Mouse (Mus musculus) thymus, postnatal 0 days (tissue): ENCODE measurements around the gene Tgm2. TPM values are rescaled to one million over a fixed set of nuclear protein-coding genes. Genes with fewer than 3 reads are reported as not detected.

ENCODE experiments used
- DNase-seq: peaks from one replicate; pipeline ENCODE4 v3.0.0-alpha.2; 2015; ENCODE audit warnings: low spot score
- polyA plus RNA-seq: library from polyadenylated mRNA; unstranded; fragments of >200 nt; fragmentation: Nextera tagmentation; extraction: Ambion mirVana; gene quantifications from 2 replicates; pipeline ENCODE4 v1.2.1, GENCODE M21; 2015

The Tgm2 gene
- 8.5 and 9.0 TPM in 2 replicates for polyA plus RNA-seq

DNA sequence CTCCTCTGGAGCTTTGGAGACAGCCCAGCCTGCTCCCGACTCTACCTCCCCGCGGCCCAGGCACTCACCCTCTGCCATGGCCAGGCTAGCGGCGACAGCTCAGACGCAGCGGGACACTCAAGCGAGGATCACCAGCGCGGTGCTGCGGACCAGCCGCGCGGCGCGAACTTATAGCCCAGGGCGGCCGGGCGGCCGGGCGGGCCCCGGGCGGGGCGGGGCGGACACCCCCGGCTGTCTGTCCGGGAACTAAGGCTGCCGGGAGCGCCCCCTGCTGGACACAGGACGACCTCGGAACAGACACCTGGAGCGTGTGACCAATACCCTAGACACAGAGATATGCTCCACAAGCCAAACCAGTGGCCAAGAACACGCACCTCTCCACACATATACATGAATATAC, at the start of gene Tgm2:
Tgm2 (minus strand) TSS at position 214 of the 400 bp plus-strand sequence.
- peak; percentile 76 for DNase-seq

DNA sequence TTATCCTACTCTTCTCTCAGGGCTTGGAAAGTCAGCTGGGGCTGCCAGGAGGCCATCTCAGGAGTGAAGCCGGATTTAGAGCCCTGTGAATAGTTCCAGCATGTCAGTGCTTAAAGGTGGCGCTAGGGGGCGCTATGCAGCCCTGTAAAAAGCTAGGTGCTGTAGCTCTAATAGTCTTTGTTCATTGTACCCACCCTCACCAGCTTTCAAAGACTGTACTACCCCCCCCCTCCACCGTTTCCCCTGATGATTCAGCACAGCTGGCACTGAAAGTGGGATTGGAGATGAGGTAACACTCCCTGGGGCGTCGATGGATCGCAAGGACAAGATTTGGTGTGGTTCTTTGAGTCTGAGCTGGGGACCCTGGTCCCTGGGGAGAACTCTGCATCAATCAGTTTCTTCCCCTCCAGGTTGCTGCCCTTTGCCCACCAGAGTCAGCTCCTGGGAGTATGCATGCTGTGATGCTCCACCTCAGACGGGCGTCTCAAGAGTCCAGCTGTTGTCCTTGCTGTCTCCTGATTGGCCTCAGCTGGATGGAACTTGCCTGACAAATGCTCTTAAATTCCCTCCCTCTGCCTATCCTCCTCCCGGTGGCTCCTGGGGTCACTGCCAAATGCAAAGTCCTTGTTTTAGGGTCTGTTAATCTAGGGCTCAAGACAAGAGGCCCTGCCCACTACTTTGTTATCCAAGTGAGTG, 48.9 kb upstream of the Tgm2 start:
- DNase-seq = peak; percentile 63

DNA sequence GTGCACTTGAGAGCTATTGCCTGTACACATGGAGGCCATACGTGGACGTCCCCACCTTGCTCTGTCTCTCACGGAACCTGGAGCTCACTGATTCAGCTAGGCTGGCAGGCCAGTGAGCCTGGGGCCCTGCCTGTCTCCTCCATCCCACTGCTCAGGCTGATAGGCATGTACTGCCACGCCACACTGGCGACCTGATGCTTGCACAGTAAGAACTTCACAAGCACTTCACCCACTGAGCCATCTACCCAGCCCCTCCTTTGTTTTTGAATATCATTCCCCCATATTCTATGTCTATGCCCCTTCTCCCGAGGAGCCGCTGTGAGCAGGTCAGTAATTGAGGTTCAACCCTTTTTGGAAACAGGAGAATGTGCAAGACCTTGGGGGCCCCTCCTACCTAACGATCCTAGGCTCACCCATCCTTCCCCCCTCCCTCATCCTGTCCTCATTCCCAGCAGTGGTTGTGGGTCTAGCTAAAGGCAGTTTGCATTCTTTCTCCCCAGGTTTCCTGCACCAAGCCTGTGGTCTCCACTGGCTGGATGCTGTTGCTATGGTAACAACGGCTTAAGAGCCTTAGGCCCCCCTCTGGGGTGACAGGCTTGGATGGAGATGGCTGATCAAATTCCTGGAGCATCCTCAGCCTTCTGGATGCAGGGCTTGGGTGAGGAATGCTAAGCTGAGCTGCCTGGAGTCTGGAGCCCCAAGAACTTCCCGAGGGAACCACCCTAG, 47.5 kb upstream of the Tgm2 start:
- no peak for DNase-seq

DNA sequence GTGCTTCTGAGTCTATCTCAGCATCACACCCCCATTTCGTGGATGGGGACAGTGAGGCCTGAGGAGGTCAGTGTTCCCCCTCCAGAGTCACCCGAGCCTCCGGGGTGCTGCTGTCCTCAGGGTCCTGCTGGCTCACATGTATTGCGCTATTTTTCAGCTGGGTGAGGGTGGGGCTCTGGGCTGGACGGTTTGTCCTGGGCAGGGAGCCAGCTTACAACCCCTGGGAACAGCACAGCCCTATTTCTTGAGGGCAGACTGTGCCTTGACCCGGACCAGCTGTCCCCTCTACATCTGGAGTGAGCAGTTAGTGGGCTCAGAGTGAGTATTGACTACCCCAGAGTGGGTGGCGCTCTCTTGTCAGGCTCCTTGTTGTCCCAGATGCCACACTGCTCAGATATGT, 44.9 kb upstream of the Tgm2 start:
- DNase-seq = no peak

DNA sequence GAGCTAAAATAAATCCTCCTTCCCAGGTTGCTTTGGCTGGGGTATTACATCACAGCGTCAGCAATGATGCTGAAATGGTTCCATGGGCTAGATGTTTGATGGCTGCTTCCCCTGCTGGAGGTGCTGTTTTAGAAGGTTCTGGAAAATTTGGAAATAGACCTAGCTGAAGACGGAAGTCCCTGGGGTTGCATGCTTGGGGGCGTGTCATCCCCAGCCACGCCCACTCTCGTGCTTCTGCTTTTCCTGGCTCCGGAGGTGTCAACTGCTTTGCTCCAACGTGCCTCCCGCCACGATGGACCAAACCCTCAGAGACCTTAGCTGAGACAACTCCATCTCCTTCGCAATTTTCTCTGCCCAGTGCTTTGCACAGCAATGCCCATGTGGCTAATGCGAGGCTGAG, 43.2 kb upstream of the Tgm2 start:
- no peak for DNase-seq

DNA sequence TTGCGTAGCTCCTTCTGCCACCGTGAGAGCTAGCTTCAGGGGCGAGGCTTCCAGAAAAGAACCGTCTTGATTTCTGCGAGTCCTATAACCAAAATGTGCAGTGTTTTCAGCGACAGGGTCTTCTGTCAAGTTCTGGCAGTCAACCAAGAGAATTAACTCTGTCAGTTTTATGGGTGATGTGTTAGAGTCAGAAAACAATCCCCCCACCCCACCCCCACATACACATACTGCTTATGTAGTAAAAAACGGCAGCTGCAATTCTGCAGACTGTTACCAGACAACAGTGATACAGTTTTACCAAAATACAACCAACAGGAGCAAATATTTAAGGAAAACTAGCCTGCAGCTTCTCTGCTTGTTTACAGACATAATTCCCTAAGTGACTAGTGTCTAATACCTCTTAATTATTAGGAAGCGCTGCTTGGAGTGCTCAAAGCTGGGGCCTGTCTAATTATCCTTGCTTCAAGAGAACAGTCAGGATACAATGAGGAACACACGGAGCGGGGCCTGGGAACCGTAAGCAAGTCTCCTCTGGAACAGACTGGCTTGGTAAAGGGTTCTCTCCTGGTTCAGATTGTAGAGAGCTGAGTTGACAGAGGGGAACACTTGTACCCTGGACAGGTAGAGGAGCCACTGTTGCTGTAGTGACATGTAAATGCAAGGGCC, 40.1 kb upstream of the Tgm2 start:
- DNase-seq = no peak

DNA sequence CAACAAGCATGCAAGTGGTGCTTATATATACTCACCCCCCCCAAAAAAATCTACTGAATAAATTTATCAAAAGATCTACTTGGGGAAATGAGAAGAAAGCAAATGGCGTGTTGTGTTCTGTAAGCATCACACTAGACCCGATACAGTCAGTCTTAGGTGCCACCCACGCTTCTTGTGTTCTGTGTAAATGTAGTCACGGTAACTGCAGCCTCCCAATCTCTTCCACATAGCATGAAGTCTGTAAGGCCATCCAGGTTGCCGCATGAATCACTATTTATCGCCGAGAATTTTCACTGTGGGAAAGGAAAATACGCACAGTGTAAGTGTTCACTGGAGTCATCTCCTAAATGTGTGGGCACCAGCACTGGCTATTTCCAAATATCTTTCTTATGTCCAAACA, 37.0 kb upstream of the Tgm2 start:
- no peak for DNase-seq

DNA sequence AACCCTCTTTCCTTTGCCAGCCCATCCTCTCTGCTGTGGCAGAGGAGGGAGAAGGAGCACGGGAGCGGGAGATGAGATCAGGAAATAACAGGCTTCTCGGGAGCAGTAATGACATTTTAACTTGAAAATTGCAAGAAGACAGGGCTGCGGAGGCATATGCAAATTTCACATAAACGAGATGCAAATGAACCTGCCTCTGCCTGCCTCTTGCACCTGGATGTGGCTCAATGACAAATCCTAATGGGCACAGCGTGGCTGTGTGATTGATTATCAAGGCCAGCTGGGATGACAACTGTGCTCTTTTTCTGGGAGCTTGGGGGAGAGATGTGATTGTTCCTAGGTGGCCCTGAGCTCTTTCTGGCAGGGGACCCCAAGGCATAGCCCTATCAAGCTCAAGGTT, 35.7 kb upstream of the Tgm2 start:
- DNase-seq = no peak

DNA sequence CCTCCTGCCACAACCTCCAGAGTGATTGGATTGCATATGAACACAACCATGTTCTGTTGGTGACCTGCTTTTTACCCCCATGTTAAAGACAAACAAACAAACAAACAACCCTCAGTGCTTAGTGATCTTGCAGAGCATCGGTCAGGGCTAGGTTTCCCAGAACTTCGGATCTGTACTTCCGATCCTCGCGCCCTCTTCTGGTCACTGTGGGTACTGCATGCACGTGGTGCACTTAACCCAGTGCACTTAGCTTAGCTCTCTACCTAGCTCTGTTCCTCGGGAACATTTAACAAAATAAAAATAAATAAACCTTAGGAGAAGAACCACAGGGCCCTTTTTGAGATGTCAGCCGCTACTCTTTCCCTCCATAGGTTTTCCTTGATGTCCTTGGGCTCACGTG, 34.6 kb upstream of the Tgm2 start:
- peak; percentile 50 for DNase-seq

DNA sequence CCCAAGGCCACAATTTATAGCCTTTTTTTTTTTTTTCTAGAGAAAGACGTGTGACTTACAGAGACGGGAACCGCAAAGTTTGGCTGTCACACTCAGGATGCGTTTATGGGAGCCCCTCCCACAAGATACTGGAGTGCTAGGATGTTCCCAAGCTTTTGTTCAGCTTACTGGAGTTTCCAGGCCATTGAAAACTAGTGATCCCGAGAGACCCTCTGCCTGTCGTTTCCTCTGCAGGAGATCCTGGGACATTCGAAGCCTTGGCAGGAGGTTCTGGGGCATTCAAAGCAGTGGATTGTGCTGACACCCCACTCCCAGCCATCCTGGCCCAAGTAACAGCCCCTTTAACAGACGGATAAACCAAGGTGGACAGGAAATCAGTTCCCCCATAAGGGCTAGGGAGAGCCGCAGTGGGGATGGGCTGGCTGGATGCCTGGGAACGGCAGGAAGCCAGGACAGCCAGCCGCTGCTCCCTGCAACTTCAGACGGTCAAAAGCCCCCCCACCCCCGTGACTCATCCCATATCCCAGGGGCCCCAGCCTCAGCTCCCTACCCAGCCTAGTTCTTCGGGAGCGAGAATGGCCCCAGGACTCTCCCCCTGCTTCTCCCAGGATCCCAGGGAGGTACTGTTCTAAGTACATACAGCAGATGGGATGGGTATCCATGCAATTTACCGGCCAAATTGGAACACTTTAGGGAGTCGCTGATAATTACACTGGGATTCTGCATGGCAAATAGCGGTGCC, 33.3 kb upstream of the Tgm2 start:
- DNase-seq = no peak

DNA sequence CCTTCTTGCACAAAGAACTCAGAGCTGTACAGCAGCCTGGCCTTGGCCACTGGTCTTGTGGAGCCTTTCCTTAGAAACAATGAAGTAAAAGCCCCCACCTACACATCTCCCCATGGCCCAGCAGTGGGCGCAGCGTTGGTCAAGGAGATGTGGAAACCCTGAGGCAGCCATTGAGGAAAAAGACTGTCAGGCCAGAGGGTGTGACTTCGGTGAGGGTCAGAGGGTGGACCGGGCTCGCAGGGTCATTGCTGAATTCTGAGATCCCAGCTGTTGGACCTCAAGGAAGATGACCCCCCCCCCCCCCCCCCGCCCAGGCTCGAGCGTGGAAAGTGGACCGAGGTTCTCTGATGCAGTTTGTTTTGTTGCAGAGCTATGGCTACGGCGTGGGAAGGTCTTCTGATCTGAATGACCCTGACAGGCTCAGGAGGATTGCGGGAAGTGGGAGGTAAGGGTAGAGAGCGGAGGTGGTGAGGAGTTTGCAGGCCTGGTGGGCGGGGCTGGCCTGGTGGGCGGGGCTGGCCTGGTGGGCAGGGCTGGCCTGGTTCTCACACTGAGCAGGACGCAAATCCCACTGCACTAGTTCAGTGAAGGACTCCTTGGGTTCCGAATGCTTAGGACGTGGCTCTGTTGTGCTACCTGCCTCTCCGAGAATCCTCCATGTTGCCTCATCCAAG, 32.6 kb upstream of the Tgm2 start:
- peak; percentile 46 for DNase-seq

DNA sequence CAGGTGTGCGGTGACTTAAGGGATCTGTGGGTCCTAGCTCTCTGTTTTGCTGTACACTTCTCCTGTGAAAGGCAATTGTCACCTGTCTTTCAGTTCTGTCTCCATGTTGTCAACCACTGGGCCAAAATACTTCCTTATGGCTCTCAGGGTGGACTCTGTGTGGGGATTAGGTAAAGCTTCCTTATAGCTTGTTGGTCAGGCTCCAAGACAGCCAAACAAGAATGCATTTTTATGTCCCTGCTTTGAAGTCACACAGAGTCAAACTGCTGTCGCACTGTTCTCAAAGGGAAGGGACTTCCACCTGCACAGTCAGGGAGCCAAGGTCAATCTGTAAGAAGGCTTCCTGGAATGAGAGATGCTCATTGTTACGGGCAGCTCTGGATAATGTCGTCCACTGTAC, 31.9 kb upstream of the Tgm2 start:
- no peak for DNase-seq

DNA sequence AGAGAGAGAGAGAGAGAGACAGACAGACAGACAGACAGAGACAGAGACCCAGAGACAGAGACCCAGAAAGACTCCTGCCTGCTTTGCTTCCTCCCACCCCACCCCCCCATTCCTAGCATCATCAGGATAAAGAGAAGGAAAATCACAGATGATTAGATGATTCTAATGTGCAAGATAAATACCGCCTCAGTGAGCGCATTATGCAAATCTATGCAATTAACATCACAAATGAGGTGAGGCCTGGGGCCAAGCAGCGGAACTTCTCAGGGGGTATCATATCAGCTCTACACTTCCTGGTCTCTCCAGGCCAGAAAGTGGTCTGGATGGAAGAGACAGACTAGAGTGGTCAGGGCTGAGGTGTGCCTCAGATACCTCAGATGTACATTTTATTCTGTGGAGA, 31.3 kb upstream of the Tgm2 start:
- DNase-seq = no peak

DNA sequence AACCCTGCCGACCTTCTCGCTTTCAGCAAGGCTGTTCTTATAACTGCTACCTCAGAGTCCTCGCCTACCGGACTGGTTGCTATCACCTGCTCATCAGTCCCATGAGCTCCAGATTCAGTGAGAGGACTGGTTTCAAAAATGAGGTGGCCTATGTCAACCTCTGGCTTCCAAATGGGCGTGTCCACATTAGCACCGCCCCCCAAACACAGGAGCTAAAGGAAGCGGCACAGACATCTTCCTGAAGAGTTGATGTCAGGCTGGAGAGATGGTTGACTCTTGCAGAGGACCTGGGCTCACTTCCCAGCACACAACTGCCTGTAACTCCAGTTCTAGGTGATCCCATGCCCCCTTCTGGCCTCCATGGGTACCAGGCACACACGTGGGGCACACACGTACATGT, 30.5 kb upstream of the Tgm2 start:
- DNase-seq = no peak

DNA sequence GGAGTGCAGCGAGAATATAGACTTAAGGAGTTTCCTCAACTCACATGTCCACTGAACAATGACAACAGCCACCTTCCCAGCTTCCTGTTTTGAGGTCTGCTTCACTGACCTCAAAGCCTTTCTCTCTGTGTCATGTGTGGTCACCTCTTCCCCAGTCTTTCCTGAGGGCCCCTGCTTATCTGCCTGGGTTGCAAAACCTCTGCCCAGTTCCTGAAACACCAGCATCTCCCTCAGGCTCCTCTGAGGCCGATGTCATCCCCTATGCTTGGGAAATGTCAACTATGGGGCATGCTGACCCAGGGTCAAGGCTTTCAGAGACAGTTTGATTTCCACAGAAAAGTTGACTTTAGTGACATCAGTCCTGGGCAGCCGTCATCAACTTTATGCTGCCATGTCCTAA, 29.2 kb upstream of the Tgm2 start:
- no peak for DNase-seq

DNA sequence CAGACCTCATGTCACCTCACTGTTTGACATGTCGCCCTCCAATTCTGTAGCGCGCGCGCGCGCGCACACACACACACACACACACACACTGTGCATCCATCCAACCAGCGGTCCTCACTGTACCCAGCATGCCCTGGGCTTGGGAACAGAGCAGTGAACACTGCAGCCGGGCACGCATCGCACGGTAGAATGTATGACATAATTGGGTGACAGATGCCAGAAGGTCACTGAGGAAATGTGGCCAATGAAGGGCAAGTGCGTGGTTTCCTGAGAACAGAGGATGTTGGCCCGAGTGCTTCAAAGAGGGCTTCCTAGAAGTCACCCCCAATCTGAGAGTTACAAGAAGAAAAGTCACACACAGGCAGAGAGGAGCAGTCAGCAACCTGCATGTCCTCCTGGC, 28.7 kb upstream of the Tgm2 start:
- no peak for DNase-seq

DNA sequence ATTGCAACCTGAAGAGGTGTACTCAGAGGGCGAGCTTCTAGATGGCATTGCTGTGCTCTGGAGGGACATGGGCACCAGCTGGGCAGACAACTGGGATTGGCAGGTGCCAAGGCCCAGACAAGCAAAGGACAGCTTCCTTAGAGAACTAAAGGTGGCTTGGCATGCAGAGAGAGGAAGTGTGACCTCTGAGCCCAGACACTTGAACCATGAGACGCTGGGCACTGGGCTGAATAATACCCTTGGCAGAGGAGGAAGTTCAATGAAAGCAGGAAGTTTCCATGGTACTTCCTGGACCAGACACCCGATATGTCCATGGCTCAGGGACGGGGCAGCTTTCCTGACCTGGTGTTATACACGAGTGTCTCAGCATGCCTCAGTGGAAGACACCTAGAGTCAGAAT, 28.2 kb upstream of the Tgm2 start:
- no peak for DNase-seq

DNA sequence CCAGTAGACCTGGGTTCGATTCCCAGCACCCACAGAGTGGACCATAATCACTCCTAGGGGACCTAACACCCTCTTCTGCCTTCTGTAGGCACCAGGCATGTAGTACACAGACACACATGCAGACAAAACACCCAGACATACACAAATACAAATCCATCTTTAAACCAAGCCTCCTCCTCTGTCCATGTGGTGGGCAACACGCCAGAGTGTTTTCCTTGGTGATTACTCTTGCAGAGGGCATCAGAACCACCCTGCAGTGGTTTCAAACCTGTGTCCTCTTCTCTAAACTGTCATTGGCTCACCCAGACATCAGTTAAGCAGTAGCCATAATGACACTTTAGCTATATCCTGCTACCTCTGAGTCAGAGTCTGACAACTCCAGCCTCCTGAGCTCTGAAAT, 24.2 kb upstream of the Tgm2 start:
- no peak for DNase-seq

DNA sequence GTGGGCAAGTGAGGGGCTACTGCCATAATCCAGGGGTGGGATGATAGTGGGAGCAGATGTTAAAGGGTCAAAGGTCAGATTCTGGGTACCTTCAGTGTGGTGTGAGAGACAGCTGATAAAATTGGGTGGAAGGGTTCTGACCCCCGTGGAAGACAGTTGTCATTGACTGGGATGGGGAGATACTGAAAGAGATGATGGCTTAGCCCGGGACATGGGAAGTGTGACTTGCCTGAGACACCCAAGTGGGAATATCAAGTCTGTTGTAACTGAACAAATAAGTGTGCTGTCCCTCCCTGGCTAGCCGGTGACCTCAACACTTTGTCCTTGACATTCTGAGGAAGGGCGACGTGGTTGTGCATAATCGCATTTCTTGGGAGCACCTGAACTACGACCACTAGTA, 23.5 kb upstream of the Tgm2 start:
- no peak for DNase-seq

DNA sequence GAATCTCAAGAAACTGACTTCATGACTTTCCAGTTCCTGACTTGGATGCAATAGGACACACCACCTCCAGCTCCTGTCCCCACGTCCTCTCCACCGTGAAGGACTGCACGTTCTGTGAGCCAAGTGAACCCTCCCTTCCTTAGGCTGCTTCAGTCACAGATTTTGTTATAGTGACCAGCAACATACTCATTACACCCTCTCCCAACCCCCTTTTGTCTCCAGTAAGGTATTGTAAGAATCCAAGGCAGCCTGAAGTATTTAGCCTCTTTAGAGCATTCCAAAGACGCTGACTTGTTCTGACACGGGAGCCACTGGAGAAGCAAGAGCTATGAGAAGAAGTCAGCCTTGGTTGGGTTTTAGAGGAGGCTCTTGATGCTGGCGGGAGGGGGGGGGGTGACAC, 23.1 kb upstream of the Tgm2 start:
- no peak for DNase-seq

DNA sequence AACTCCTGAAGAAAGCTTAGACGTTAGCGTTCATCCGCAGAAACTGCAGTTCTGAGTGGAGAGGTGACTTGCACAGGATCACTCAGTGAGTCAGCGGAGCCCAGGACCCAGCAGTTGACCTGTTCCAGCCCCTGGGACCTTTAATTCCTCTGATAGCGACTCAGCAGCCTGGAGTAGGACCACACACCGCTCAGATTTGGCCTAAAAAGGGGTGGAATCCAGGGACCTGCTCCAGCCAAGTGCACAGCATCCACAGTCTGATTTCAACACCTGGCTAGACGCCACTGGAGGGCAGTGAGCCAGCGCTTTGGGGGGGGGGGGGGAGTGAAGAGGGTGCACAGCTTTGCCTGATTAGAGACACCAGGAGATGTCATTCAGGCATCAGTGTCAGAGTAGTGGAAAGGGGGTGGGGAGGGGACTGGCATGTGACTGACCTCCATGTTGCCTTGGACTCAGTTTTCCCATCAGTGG, 22.5 kb upstream of the Tgm2 start:
- DNase-seq = no peak
